Mouse (Mus musculus) thymus, adult 2 months (tissue): ENCODE data around the gene Ypel4.

ENCODE experiments used
- CTCF ChIP-seq: fragments of 200-500 bp; IDR thresholded peaks from 2 replicates; pipeline ENCODE4 v1.5.1; 2012; ENCODE audit warnings: mild to moderate bottlenecking, control low read depth, low read length, moderate library complexity, borderline replicate concordance; ENCODE audit not compliant: control insufficient read depth, poor library complexity, insufficient read depth; ENCODE audit errors: extremely low read depth
- POLR2A ChIP-seq: fragments of 200-500 bp; IDR thresholded peaks from 2 replicates; pipeline ENCODE4 v1.6.1; 2012; ENCODE audit warnings: mild to moderate bottlenecking, low read length, control low read depth, moderate library complexity; ENCODE audit not compliant: control insufficient read depth, poor library complexity, insufficient read depth; ENCODE audit errors: extremely low read depth

GRCm38 (mm10) chr2:84758542-84759127, 24.8 kb downstream of the Ypel4 start:
- TF ChIP-seq CTCF (no peak), POLR2A (no peak)
